Mouse (Mus musculus): ENCODE measurements around the gene Syt1. TPM values are rescaled to one million over a fixed set of nuclear protein-coding genes. Genes with fewer than 3 reads are reported as not detected.
A peak's percentile ranks its signal among the peaks of the same experiment; 100 is the strongest.

Gene Syt1
- polyA plus RNA-seq (2016; fragmentation: Nextera tagmentation; extraction: Ambion mirVana): 5.0 and 10.3 TPM in 2 replicates

GRCm38 (mm10) chr10:109010241-109011193 lies at the start of gene Syt1:
TSS of gene Syt1 (minus strand) at chr10:109010982.
- H3K27ac ChIP-seq (replicated peaks): peak within 1 kb of the TSS; percentile 82
- H3K4me3 ChIP-seq: peak within 1 kb of the TSS; percentile 75
- no peaks in the 10 kb centered on the region for H3K9me3 ChIP-seq (replicated peaks)
- peak; percentile 86 for DNase-seq (ENCODE audit: low spot score)
- H3K27me3 ChIP-seq (ENCODE audit: low read depth, poor library complexity, severe bottlenecking): peaks cover 41% of the 10 kb centered on the region
- 2% methylated on average over 37 of the region's 37 CpGs for WGBS
- H3K36me3 ChIP-seq: no peaks in the 10 kb centered on the region
- peaks cover 21% of the 10 kb centered on the region for H3K4me1 ChIP-seq

GRCm38 (mm10) chr10:109056500-109056899 lies 45.7 kb upstream of the Syt1 start:
- WGBS: 85% methylated on average over 6 of the region's 6 CpGs
- H3K4me3 ChIP-seq: no peak overlapping the region
- DNase-seq (ENCODE audit: low spot score): no peak
- H3K27me3 ChIP-seq (ENCODE audit: low read depth, poor library complexity, severe bottlenecking): no peaks in the 10 kb centered on the region
- H3K36me3 ChIP-seq: no peaks in the 10 kb centered on the region
- H3K27ac ChIP-seq (replicated peaks): no peak overlapping the region
- H3K4me1 ChIP-seq: no peaks in the 10 kb centered on the region
- no peaks in the 10 kb centered on the region for H3K9me3 ChIP-seq (replicated peaks)

- Histone ChIP-seq H3K36me3 (no peaks in the 10 kb centered on the region), H3K27me3 (ENCODE audit: low read depth, poor library complexity, severe bottlenecking) (no peaks in the 10 kb centered on the region), H3K9me3 (replicated peaks) (no peaks in the 10 kb centered on the region), H3K4me1 (no peaks in the 10 kb centered on the region), H3K27ac (replicated peaks) (no peak overlapping the region), H3K4me3 (no peak overlapping the region)
- no peak for DNase-seq (ENCODE audit: low spot score)
- 87% methylated on average over 5 of the region's 5 CpGs for WGBS
Observed at GRCm38 (mm10) chr10:109047537-109047936, 36.8 kb upstream of the Syt1 start.

GRCm38 (mm10) chr10:109046988-109047387 lies 36.2 kb upstream of the Syt1 start:
- no peak overlapping the region for H3K4me3 ChIP-seq
- no peak for DNase-seq (ENCODE audit: low spot score)
- H3K27me3 ChIP-seq (ENCODE audit: low read depth, poor library complexity, severe bottlenecking): no peaks in the 10 kb centered on the region
- no peak overlapping the region for H3K27ac ChIP-seq (replicated peaks)
- H3K9me3 ChIP-seq (replicated peaks): no peaks in the 10 kb centered on the region
- H3K4me1 ChIP-seq: no peaks in the 10 kb centered on the region
- H3K36me3 ChIP-seq: no peaks in the 10 kb centered on the region
- 86% methylated on average over 2 of the region's 2 CpGs for WGBS

- Histone ChIP-seq H3K4me3 (peak overlapping the region; percentile 75), H3K36me3 (no peaks in the 10 kb centered on the region), H3K9me3 (replicated peaks) (no peaks in the 10 kb centered on the region), H3K4me1 (peaks cover 21% of the 10 kb centered on the region), H3K27me3 (ENCODE audit: low read depth, poor library complexity, severe bottlenecking) (peaks cover 41% of the 10 kb centered on the region), H3K27ac (replicated peaks) (0 out of 2 replicates have a peak overlapping the region, but pooled peaks have one; percentile 42)
- WGBS: 1% methylated on average over 29 of the region's 29 CpGs
- peak; percentile 63 for DNase-seq (ENCODE audit: low spot score)
Observed at GRCm38 (mm10) chr10:109011226-109012165, 714 bp upstream of the Syt1 start.

GRCm38 (mm10) chr10:109009831-109010230 lies 951 bp downstream of the Syt1 start:
- no peak for DNase-seq (ENCODE audit: low spot score)
- peaks cover 41% of the 10 kb centered on the region for H3K27me3 ChIP-seq (ENCODE audit: low read depth, poor library complexity, severe bottlenecking)
- H3K4me3 ChIP-seq: peak overlapping the region; percentile 75
- H3K9me3 ChIP-seq (replicated peaks): no peaks in the 10 kb centered on the region
- WGBS: 4% methylated on average over 1 of the region's 1 CpGs
- no peaks in the 10 kb centered on the region for H3K36me3 ChIP-seq
- H3K4me1 ChIP-seq: peaks cover 21% of the 10 kb centered on the region
- H3K27ac ChIP-seq (replicated peaks): peak overlapping the region; percentile 82

- no peaks in the 10 kb centered on the region for H3K36me3 ChIP-seq
- H3K9me3 ChIP-seq (replicated peaks): no peaks in the 10 kb centered on the region
- peaks cover 21% of the 10 kb centered on the region for H3K4me1 ChIP-seq
- no peak overlapping the region for H3K4me3 ChIP-seq
- H3K27me3 ChIP-seq (ENCODE audit: low read depth, poor library complexity, severe bottlenecking): peaks cover 38% of the 10 kb centered on the region
- no peak for DNase-seq (ENCODE audit: low spot score)
- no peak overlapping the region for H3K27ac ChIP-seq (replicated peaks)
- 97% methylated on average over 13 of the region's 13 CpGs for WGBS
Observed at GRCm38 (mm10) chr10:109008456-109008855, 2.3 kb downstream of the Syt1 start.

GRCm38 (mm10) chr10:109003482-109003881 lies 7.3 kb downstream of the Syt1 start:
- Histone ChIP-seq H3K27me3 (ENCODE audit: low read depth, poor library complexity, severe bottlenecking) (peaks cover 2% of the 10 kb centered on the region), H3K4me3 (no peak overlapping the region), H3K4me1 (no peaks in the 10 kb centered on the region), H3K36me3 (no peaks in the 10 kb centered on the region), H3K27ac (replicated peaks) (no peak overlapping the region), H3K9me3 (replicated peaks) (no peaks in the 10 kb centered on the region)
- DNase-seq (ENCODE audit: low spot score): no peak
- 89% methylated on average over 4 of the region's 4 CpGs for WGBS

GRCm38 (mm10) chr10:108987250-108987649 lies 23.5 kb downstream of the Syt1 start:
- Histone ChIP-seq H3K27ac (replicated peaks) (no peak overlapping the region), H3K4me3 (no peak overlapping the region), H3K27me3 (ENCODE audit: low read depth, poor library complexity, severe bottlenecking) (no peaks in the 10 kb centered on the region), H3K4me1 (no peaks in the 10 kb centered on the region), H3K36me3 (no peaks in the 10 kb centered on the region), H3K9me3 (replicated peaks) (no peaks in the 10 kb centered on the region)
- no peak for DNase-seq (ENCODE audit: low spot score)
- 94% methylated on average over 2 of the region's 2 CpGs for whole genome bisulfite sequencing

GRCm38 (mm10) chr10:108979660-108980059 lies 31.1 kb downstream of the Syt1 start:
- no peak for DNase-seq (ENCODE audit: low spot score)
- no peaks in the 10 kb centered on the region for H3K36me3 ChIP-seq
- H3K27me3 ChIP-seq (ENCODE audit: low read depth, poor library complexity, severe bottlenecking): no peaks in the 10 kb centered on the region
- H3K27ac ChIP-seq (replicated peaks): no peak overlapping the region
- no peak overlapping the region for H3K4me3 ChIP-seq
- no peaks in the 10 kb centered on the region for H3K9me3 ChIP-seq (replicated peaks)
- 0 out of 2 replicates have a peak, but pooled peaks cover 4% of the 10 kb centered on the region for H3K4me1 ChIP-seq
- 67% methylated on average over 6 of the region's 6 CpGs for WGBS

GRCm38 (mm10) chr10:108954952-108955351 lies 55.8 kb downstream of the Syt1 start:
- Histone ChIP-seq H3K4me3 (no peak overlapping the region), H3K36me3 (no peaks in the 10 kb centered on the region), H3K4me1 (no peaks in the 10 kb centered on the region), H3K27ac (replicated peaks) (no peak overlapping the region), H3K9me3 (replicated peaks) (0 out of 2 replicates have a peak, but pooled peaks cover 3% of the 10 kb centered on the region), H3K27me3 (ENCODE audit: low read depth, poor library complexity, severe bottlenecking) (no peaks in the 10 kb centered on the region)
- DNase-seq (ENCODE audit: low spot score): no peak
- WGBS: 97% methylated on average over 5 of the region's 5 CpGs

- Histone ChIP-seq H3K36me3 (no peaks in the 10 kb centered on the region), H3K4me3 (no peak overlapping the region), H3K4me1 (no peaks in the 10 kb centered on the region), H3K27me3 (ENCODE audit: low read depth, poor library complexity, severe bottlenecking) (no peaks in the 10 kb centered on the region), H3K27ac (replicated peaks) (no peak overlapping the region), H3K9me3 (replicated peaks) (no peaks in the 10 kb centered on the region)
- WGBS: 92% methylated on average over 8 of the region's 8 CpGs
- DNase-seq (ENCODE audit: low spot score): no peak
Observed at GRCm38 (mm10) chr10:108952182-108952581, 58.6 kb downstream of the Syt1 start.

Measured in midbrain, embryonic 10.5 days (tissue).